Mouse (Mus musculus) lung, adult 18-20 months (tissue): ENCODE data around the gene Ccdc85c.

ENCODE experiments used
- DNase-seq, 2 experiments: peaks; one replicate each; pipeline ENCODE4 v3.0.0; 2022; ENCODE audit warnings: mixed read lengths in 2 of 2

Ccdc85c gene

DNA sequence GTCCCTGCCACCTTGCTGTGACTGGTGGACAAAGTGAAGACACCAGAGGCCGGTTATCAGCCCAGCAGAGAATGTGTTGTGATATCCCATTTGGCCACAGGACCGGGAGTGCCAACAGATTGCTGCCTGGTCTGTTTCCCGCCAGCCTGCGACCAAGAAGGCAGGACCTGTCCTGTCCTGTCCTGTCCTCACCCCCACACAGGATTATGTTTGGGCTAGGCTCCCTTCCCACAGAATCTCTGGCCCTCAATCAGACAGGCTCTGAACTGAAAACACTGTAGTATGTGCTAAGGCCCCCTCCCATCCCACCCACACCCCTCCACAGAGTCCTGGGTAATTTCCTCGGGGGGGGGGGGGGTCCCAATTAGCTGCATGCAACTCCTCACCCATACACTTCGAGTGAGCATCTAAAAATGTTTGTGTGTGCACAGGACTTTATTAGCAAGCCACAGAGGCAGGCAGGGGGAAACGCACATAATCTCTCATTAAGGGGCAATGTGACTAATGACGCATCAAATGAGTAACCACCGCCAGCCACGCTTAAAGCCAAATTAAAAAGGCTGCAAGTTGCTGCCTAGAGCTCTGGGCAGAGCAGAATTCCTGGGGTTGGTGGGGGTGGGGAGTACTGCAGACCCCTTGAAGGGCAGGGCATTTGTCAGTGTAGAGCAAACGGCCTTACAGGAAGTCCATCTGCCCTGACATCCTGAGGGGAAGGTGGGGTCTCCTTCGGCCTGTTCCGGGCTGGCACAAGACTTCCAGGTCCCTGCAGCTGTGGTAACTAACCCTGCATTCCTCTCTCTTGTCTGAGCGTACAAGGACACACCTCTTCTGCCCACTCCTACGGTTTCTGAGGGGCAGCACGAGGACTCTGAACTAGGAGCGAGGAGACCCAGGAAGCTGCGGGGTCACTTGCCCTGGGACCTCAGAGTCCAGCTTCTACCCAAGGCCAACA lies 61.9 kb downstream of the Ccdc85c start:
- no peak for DNase-seq

- no peak for DNase-seq
Measured at GRCm38 (mm10) chr12:108212476-108212875, 62.7 kb downstream of the Ccdc85c start.

GRCm38 (mm10) chr12:108212071-108212470 lies 63.2 kb downstream of the Ccdc85c start:
- DNase-seq: no peak

DNA sequence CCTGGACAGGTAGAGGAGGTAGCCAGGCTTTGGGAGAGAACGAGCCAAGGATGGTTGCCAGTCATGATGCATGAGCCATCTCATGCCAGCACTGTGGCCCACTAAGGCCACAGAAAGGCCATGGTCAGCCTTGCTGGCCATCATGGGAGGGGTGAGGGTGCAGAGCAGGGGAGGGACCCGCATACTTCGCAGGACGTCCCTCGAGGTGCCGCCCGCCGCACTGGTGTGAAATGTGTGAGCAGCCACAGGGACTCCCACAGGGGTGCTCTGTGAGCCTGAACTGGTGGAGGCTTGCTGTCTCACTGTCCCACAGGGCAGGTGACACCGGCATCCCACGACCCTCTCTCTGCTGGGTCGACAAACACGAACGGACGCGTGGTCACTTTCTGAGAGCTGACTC lies 64.6 kb downstream of the Ccdc85c start:
- DNase-seq: no peak

DNA sequence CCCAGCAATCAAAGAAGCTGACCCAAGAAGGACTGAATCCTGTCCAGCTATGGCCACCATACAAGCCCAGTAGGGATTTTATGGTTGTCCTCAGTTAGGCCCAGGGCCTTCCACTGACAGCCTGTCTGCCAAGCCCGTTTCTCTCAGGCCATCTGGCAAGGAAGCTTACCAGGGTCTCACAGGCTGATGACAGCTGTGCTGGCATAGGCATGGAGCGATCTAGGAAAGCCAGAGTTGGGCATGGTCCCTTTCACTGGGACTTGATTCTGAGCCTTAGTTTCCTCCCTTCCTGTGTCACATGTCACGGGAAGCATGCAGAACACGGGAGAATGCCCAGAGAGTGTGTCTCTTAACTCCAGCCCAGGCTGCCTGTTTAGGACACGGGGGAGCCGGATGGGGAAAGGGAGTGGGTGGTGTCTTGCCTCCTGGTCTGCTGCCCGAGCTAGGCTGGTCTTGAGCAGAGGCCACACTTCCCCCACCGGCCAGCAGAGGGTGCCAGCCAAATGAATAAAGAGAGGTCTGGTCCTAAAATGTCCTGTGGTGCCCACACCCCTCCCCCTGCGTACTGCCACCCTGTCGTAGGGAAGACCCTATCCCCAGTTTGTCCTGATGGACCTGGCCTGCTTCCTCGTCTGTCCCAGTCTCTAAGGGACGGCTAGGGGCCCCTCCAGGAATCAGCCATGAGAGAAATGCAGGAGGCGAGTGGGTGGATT lies 66.3 kb downstream of the Ccdc85c start:
- peak; percentile 64 to 67 for DNase-seq

- no peak for DNase-seq
Measured at GRCm38 (mm10) chr12:108208216-108208615, 67.0 kb downstream of the Ccdc85c start.

- DNase-seq: peak; percentile 48 to 62
Measured at GRCm38 (mm10) chr12:108206641-108207040, 68.6 kb downstream of the Ccdc85c start.

GRCm38 (mm10) chr12:108204978-108205377 lies 70.2 kb downstream of the Ccdc85c start:
- DNase-seq: no peak

- no peak for DNase-seq
Measured at GRCm38 (mm10) chr12:108203895-108204294, 71.3 kb downstream of the Ccdc85c start.

- no peak for DNase-seq
Measured at GRCm38 (mm10) chr12:108200094-108200493, 75.1 kb downstream of the Ccdc85c start.

- no peak for DNase-seq
Measured at GRCm38 (mm10) chr12:108198447-108198846, 76.8 kb downstream of the Ccdc85c start.

GRCm38 (mm10) chr12:108195761-108196160 lies 79.5 kb downstream of the Ccdc85c start:
- DNase-seq: no peak

- DNase-seq: no peak
Measured at GRCm38 (mm10) chr12:108193878-108194277, 81.3 kb downstream of the Ccdc85c start.

DNA sequence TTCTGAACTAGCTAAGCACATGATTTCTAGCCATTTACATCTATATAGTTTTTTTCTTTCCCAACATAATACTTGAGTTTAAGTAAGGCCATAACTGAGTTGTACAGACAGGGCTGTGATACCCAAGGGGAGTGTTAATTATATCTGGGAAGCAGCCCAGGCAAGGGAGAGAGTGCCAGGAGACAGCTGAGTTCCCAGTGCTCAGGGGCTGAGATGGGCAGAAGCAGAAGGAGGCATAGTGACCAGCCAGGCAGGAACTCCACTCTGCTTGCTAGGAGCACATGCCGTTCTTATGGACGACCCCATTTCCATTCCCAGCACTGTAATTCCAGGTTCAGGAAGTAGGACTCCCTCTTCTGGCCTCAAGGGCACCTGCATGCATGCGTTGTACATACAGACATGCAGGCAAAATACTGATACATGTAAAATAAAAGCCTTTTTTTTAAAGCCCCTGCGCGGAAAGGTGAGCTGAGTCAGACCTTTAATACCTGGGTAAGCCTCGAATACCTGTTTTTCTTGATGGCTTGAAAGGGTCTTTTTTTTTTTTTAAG lies 87.6 kb downstream of the Ccdc85c start:
- no peak for DNase-seq

DNA sequence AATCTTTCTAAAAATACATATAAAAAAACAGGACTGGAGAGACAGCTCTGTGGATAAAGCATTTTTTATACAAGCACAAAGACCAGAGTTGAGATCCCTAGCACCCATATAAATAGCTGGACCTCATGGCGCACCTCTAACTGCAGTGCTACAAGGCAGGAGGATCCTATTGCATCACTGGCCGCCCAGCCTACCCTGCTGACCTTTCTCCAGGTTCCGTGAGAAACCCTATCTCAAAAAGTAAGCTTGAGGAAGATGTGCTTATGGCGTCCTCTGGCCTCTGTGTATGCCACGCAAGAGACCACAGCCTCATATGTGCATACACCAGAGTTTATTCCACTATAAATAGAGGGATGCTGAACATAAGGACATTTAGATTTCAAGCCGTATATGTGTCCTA lies 93.5 kb downstream of the Ccdc85c start:
- no peak for DNase-seq

DNA sequence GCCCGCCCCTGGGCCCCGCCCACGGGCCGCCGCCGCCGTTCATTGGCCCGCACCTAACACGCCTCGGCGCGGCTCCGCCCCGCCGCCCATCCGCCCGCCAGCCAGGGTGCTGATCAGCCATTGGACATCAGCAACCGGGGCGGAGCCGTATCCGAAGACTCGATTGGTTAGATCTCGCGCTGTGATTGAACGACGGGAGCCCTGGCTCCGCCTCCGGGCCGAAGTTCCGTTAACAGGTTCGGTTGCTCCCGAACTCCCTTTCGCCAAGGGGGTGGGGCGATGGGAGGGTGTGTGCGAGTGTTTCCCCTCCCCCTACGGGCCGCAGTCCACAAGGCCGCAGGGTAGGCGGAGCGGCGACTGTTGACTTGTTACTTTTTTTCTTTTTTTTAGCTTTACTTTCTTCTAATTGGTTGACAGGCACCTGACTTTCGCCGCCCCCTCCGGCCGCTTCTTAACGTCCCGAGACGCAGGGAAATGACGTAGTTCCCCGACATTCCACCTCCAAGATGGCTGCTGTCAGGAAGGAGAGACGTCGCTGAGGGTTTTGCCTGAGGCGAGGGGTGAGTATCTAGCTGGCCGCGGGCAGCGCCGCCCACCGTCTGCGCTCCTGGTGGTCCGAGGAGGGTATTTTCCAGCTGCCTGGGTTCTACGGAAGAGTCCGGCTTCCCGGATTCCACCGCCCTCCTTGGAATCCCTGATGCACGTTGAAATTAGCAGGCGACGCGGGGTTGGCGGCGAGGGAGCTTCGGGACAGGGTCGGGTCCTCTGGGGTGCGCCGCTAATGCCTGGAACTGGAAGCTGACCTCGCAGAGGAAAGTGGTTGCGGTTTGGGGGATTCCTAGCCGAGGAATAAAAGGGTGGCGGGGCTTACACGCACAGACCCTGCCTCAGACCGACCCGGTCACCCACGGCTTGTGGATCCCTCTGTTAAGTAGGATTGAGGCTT lies 95.6 kb downstream of the Ccdc85c start, which contains the start of gene Ccnk:
Ccnk (plus strand) TSS at position 259 of the 946 bp plus-strand sequence.
- peak; percentile 100 for DNase-seq

- DNase-seq: no peak
Measured at GRCm38 (mm10) chr12:108179246-108179320, 96.1 kb downstream of the Ccdc85c start, which contains the start of gene Setd3. Setd3 (minus strand) TSS chr12:108179314.

DNA sequence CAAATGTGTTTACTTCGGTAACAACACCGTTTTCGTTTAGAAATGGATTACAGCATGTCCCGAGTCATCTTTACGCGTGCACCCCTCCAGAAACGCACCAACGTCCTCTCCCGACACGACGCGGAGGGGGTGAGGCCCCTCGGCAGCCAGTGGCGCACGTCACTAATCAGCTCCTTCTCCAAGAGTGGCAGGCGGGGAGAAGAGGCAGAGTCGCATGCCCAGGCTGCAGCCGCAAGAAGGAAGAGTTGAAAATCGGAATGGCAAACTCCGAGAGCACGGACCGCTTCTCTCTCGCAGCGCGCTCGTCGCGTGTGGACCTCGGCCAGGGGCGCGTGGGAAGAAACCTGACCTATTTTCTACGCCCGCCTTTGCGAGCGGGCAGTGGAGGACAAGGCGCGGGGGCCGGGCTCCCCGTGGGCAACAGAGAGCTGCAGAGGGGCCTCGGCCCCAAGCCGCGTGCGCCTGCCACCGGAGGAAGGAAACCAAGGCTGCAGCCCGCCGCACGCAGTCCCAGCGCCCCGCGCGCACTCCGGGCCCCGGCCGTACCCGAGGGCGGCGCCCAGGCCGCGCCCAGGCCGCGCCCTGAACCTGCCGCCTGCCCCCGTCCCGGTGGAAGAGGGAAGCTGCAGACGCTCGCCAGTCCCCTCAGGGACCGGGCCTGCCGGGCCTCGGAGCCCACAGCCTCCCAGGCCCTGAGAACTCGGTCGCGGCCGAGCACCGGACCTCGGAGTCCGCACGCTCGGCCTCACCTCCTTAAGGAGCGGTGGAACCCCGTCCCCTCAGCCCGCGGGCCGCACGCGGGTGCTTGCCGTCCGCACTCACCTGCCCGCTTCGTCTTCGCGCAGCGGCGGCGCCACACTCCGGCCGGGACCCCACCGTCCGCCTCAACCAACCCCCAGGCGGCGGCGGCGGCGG lies 96.6 kb downstream of the Ccdc85c start:
- peak; percentile 50 to 63 for DNase-seq

- DNase-seq: no peak
Measured at GRCm38 (mm10) chr12:108176366-108176765, 98.9 kb downstream of the Ccdc85c start.

DNA sequence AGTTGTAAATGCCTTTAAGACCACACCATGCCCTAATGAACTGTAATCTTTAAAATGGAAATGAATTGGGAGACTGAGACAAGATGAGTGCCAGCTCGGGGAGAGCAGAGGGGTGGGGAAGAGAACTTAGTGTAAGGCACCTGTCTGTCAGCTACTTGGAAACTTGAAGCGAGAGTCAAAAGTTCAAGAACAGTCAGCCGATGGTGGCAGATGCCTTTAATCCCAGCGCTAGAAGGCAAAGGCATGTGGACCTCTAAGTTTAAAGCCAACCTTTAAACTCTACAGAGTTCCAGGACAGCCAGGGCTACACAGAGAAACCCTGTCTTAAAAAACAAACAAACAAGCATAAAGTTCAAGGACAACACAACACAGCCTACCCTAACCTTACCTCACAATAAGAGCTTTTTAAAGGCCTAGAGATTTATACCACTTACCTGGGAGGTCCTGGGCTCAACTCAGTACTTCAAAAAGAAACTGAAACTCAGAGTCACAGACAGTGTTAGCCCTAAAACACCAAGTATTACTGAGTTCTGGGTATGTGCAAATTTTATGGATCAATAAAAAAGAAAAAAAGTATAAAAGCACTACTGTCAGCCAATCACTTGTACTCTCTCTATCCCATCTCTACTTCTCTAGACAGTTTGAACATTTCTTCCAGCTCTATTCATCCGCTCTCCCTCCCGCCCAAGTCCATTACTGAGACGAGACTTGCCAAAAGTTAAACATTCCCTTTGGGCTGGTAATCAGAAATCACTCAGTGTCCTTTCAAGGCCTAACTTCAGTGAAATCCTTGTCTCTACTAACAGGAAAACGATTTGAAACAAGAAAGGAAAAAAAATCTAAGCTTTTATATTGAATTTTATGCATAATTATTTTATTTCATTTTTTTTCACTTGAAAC lies 100.4 kb downstream of the Ccdc85c start:
- no peak for DNase-seq

DNA sequence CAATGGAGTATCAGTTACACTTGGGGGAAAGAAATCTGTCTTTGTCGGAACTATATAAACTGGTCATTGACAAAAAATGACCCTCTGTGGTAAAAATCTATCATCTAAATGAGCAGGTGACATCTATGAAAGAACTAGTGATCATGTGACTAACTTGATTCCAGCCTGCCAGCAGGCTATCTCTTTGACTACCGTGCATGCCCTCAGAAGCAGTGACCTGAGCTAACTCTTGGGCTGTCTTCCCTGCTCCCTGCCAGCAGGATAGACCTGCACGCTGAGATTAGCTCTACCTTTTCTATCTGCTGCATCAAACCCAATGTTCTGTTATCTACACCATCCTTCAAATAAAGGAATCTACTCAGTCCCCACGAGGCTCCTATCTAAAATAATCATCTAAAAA lies 102.6 kb downstream of the Ccdc85c start:
- no peak for DNase-seq
